Mouse (Mus musculus) forebrain, embryonic 12.5 days (tissue): Measurements from ENCODE around the gene Map6d1. TPM values are rescaled to one million over a fixed set of nuclear protein-coding genes. Genes with fewer than 3 reads are reported as not detected.

ENCODE experiments used
- ATAC-seq: fragments of 200-750 bp; cut with Nextera tagmentation; 2 replicates; pipeline ENCODE4 v1.8.0; 2017; ENCODE audit warnings: moderate TSS enrichment; ENCODE audit not compliant: low FRiP score
- H3K27ac ChIP-seq: fragments of 300-500 bp; sonication (generic); 2 replicates; pipeline ENCODE4 v1.5.1; 2016; ENCODE audit warnings: mild to moderate bottlenecking
- H3K27me3 ChIP-seq: fragments of 300-500 bp; sonication (generic); 2 replicates; pipeline ENCODE4 v1.6.1; 2016; ENCODE audit warnings: mild to moderate bottlenecking
- H3K36me3 ChIP-seq: fragments of 300-500 bp; sonication (generic); replicated peaks from 2 replicates; pipeline ENCODE4 v1.6.1; 2016; ENCODE audit warnings: mild to moderate bottlenecking
- H3K4me1 ChIP-seq: fragments of 300-500 bp; sonication (generic); 2 replicates; pipeline ENCODE4 v1.6.1; 2016
- H3K4me2 ChIP-seq: fragments of 300-500 bp; sonication (generic); 2 replicates; pipeline ENCODE4 v1.6.1; 2016; ENCODE audit warnings: mild to moderate bottlenecking, moderate library complexity
- H3K4me3 ChIP-seq: fragments of 300-500 bp; sonication (generic); replicated peaks from 2 replicates; pipeline ENCODE4 v1.5.1; 2016; ENCODE audit warnings: mild to moderate bottlenecking
- H3K9ac ChIP-seq: fragments of 300-500 bp; sonication (generic); 2 replicates; pipeline ENCODE4 v1.6.1; 2016; ENCODE audit warnings: mild to moderate bottlenecking
- H3K9me3 ChIP-seq: fragments of 300-500 bp; sonication (generic); 2 replicates; pipeline ENCODE4 v1.6.1; 2016
- WGBS: fragments of 180-500 bp; shearing (Covaris S2); methylation state at CpG from one replicate; pipeline ENCODE4 v1.1.7; 2016; 5-methylcytosine and 5-hydroxymethylcytosine counted together
- polyA plus RNA-seq: library from polyadenylated mRNA; unstranded; fragments of >200 nt; fragmentation: Nextera tagmentation; extraction: Ambion mirVana; gene quantifications from 2 replicates; pipeline ENCODE4 v1.2.1, GENCODE M21; 2016

Map6d1 gene
- polyA plus RNA-seq, 1 experiment from 2014 or later, result 1.4 TPM

GRCm38 (mm10) chr16:20228167-20228566 lies 13.0 kb downstream of the Map6d1 start:
- Histone ChIP-seq H3K4me3 (no peak overlapping the region), H3K27me3 (no peaks in the 10 kb centered on the region), H3K4me2 (no peak overlapping the region), H3K9ac (no peak overlapping the region), H3K4me1 (no peaks in the 10 kb centered on the region), H3K36me3 (peaks cover 74% of the 10 kb centered on the region), H3K9me3 (no peaks in the 10 kb centered on the region), H3K27ac (no peak overlapping the region)
- no peak for ATAC-seq
- 96% methylated on average over 5 of the region's 5 CpGs for WGBS

- H3K4me2 ChIP-seq, result no peak overlapping the region
- no peaks in the 10 kb centered on the region for H3K27me3 ChIP-seq
- no peak overlapping the region for H3K4me3 ChIP-seq
- WGBS, result 89% methylated on average over 6 of the region's 6 CpGs
- ATAC-seq, result no peak
- H3K9me3 ChIP-seq, result no peaks in the 10 kb centered on the region
- no peak overlapping the region for H3K27ac ChIP-seq
- no peak overlapping the region for H3K9ac ChIP-seq
- H3K4me1 ChIP-seq, result no peaks in the 10 kb centered on the region
- peaks cover 77% of the 10 kb centered on the region for H3K36me3 ChIP-seq
Measured at GRCm38 (mm10) chr16:20227504-20227903, 13.7 kb downstream of the Map6d1 start.

- 94% methylated on average over 4 of the region's 4 CpGs for WGBS
- H3K4me3 ChIP-seq, result no peak overlapping the region
- H3K4me2 ChIP-seq, result no peak overlapping the region
- H3K36me3 ChIP-seq, result peaks cover 82% of the 10 kb centered on the region
- ATAC-seq, result no peak
- H3K27me3 ChIP-seq, result no peaks in the 10 kb centered on the region
- H3K27ac ChIP-seq, result no peak overlapping the region
- no peaks in the 10 kb centered on the region for H3K9me3 ChIP-seq
- H3K9ac ChIP-seq, result no peak overlapping the region
- H3K4me1 ChIP-seq, result no peaks in the 10 kb centered on the region
Measured at GRCm38 (mm10) chr16:20226676-20227075, 14.5 kb downstream of the Map6d1 start.

- H3K9ac ChIP-seq, result no peak overlapping the region
- no peak overlapping the region for H3K4me2 ChIP-seq
- peaks cover 79% of the 10 kb centered on the region for H3K36me3 ChIP-seq
- H3K4me1 ChIP-seq, result no peaks in the 10 kb centered on the region
- H3K9me3 ChIP-seq, result no peaks in the 10 kb centered on the region
- no peak for ATAC-seq
- no peaks in the 10 kb centered on the region for H3K27me3 ChIP-seq
- no peak overlapping the region for H3K4me3 ChIP-seq
- WGBS, result 95% methylated on average over 6 of the region's 6 CpGs
- H3K27ac ChIP-seq, result no peak overlapping the region
Measured at GRCm38 (mm10) chr16:20222726-20223125, 18.4 kb downstream of the Map6d1 start.

- no peak overlapping the region for H3K9ac ChIP-seq
- H3K4me2 ChIP-seq, result no peak overlapping the region
- H3K4me3 ChIP-seq, result no peak overlapping the region
- no peak for ATAC-seq
- no peaks in the 10 kb centered on the region for H3K9me3 ChIP-seq
- no peaks in the 10 kb centered on the region for H3K4me1 ChIP-seq
- WGBS, result 88% methylated on average over 3 of the region's 3 CpGs
- peaks cover 83% of the 10 kb centered on the region for H3K36me3 ChIP-seq
- H3K27ac ChIP-seq, result no peak overlapping the region
- H3K27me3 ChIP-seq, result no peaks in the 10 kb centered on the region
Measured at GRCm38 (mm10) chr16:20213591-20214226, 27.4 kb downstream of the Map6d1 start.

- ATAC-seq, result no peak
- no peak overlapping the region for H3K4me2 ChIP-seq
- peaks cover 76% of the 10 kb centered on the region for H3K36me3 ChIP-seq
- H3K9ac ChIP-seq, result no peak overlapping the region
- 93% methylated on average over 5 of the region's 5 CpGs for WGBS
- no peak overlapping the region for H3K27ac ChIP-seq
- H3K4me3 ChIP-seq, result no peak overlapping the region
- H3K9me3 ChIP-seq, result no peaks in the 10 kb centered on the region
- H3K27me3 ChIP-seq, result no peaks in the 10 kb centered on the region
- no peaks in the 10 kb centered on the region for H3K4me1 ChIP-seq
Measured at GRCm38 (mm10) chr16:20199501-20200201, 41.5 kb downstream of the Map6d1 start.

GRCm38 (mm10) chr16:20196962-20197361 lies 44.2 kb downstream of the Map6d1 start:
- Histone ChIP-seq H3K4me3 (no peak overlapping the region), H3K27ac (no peak overlapping the region), H3K27me3 (no peaks in the 10 kb centered on the region), H3K4me1 (no peaks in the 10 kb centered on the region), H3K9me3 (no peaks in the 10 kb centered on the region), H3K4me2 (no peak overlapping the region), H3K9ac (no peak overlapping the region), H3K36me3 (peaks cover 84% of the 10 kb centered on the region)
- no peak for ATAC-seq
- over 99% methylated on average over 5 of the region's 5 CpGs for WGBS

GRCm38 (mm10) chr16:20195546-20195945 lies 45.6 kb downstream of the Map6d1 start:
- Histone ChIP-seq H3K27me3 (no peaks in the 10 kb centered on the region), H3K4me3 (no peak overlapping the region), H3K9ac (no peak overlapping the region), H3K27ac (no peak overlapping the region), H3K4me2 (no peak overlapping the region), H3K36me3 (peaks cover 80% of the 10 kb centered on the region), H3K4me1 (no peaks in the 10 kb centered on the region), H3K9me3 (no peaks in the 10 kb centered on the region)
- ATAC-seq, result no peak; the same call in 1 of the 2 replicates
- WGBS, result 95% methylated on average over 3 of the region's 3 CpGs

- Histone ChIP-seq H3K36me3 (peaks cover 80% of the 10 kb centered on the region), H3K4me2 (no peak overlapping the region), H3K4me1 (no peaks in the 10 kb centered on the region), H3K4me3 (no peak overlapping the region), H3K27ac (no peak overlapping the region), H3K9me3 (no peaks in the 10 kb centered on the region), H3K9ac (no peak overlapping the region), H3K27me3 (no peaks in the 10 kb centered on the region)
- ATAC-seq, result no peak
Measured at GRCm38 (mm10) chr16:20192043-20192442, 49.1 kb downstream of the Map6d1 start.

GRCm38 (mm10) chr16:20191161-20191882 lies 49.8 kb downstream of the Map6d1 start:
- no peak overlapping the region for H3K4me3 ChIP-seq
- no peak overlapping the region for H3K27ac ChIP-seq
- 94% methylated on average over 3 of the region's 3 CpGs for WGBS
- H3K4me1 ChIP-seq, result no peaks in the 10 kb centered on the region
- no peak overlapping the region for H3K4me2 ChIP-seq
- H3K27me3 ChIP-seq, result no peaks in the 10 kb centered on the region
- peaks cover 83% of the 10 kb centered on the region for H3K36me3 ChIP-seq
- no peak overlapping the region for H3K9ac ChIP-seq
- no peak for ATAC-seq
- H3K9me3 ChIP-seq, result no peaks in the 10 kb centered on the region

GRCm38 (mm10) chr16:20185368-20185767 lies 55.8 kb downstream of the Map6d1 start:
- H3K9ac ChIP-seq, result no peak overlapping the region
- no peak overlapping the region for H3K27ac ChIP-seq
- H3K36me3 ChIP-seq, result peaks cover 68% of the 10 kb centered on the region
- no peak for ATAC-seq
- no peak overlapping the region for H3K4me2 ChIP-seq
- no peaks in the 10 kb centered on the region for H3K4me1 ChIP-seq
- no peaks in the 10 kb centered on the region for H3K9me3 ChIP-seq
- H3K27me3 ChIP-seq, result no peaks in the 10 kb centered on the region
- 65% methylated on average over 2 of the region's 2 CpGs for WGBS
- no peak overlapping the region for H3K4me3 ChIP-seq
